Mouse (Mus musculus) myocyte (in vitro differentiated cells): Measurements from ENCODE around the gene Gng7. TPM values are rescaled to one million over a fixed set of nuclear protein-coding genes. Genes with fewer than 3 reads are reported as not detected.
A peak's percentile ranks its signal among the peaks of the same experiment; 100 is the strongest.

Source experiments
- H3K27me3 ChIP-seq: one replicate; pipeline ENCODE4 v1.6.1; 2011; ENCODE audit not compliant: control insufficient read depth, insufficient read depth, insufficient read length
- H3K36me3 ChIP-seq: one replicate; pipeline ENCODE4 v1.6.1; 2011; ENCODE audit not compliant: control insufficient read depth, insufficient read depth
- H3K4me2 ChIP-seq: one replicate; pipeline ENCODE4 v1.6.1; 2011; ENCODE audit warnings: low read depth, control low read depth
- H3K4me3 ChIP-seq: one replicate; pipeline ENCODE4 v1.5.1; 2011; ENCODE audit warnings: mild to moderate bottlenecking, control low read depth, moderate library complexity
- H3K79me2 ChIP-seq: one replicate; pipeline ENCODE4 v1.6.1; 2011; ENCODE audit not compliant: control insufficient read depth, insufficient read depth
- H3ac ChIP-seq: one replicate; pipeline ENCODE4 v1.6.1; 2011; ENCODE audit not compliant: control insufficient read depth, insufficient read length
- CEBPB ChIP-seq: IDR thresholded peaks from 2 replicates; pipeline ENCODE4 v1.6.1; 2011; ENCODE audit warnings: mild to moderate bottlenecking, moderate library complexity; ENCODE audit not compliant: poor library complexity, insufficient read depth, severe bottlenecking
- E2F4 ChIP-seq: IDR thresholded peaks from one replicate; pipeline ENCODE4 v1.6.1; 2011; ENCODE audit warnings: mild to moderate bottlenecking, control low read depth, moderate library complexity; ENCODE audit not compliant: insufficient read depth
- MAX ChIP-seq: IDR thresholded peaks from one replicate; pipeline ENCODE4 v1.6.1; 2011; ENCODE audit warnings: low read depth, mild to moderate bottlenecking, control low read depth
- MYOD1 ChIP-seq, 3 experiments: IDR thresholded peaks; one replicate each; pipeline ENCODE4 v1.6.1; 2011; ENCODE audit warnings: control low read depth in 2 of 3, low read depth in 2 of 3, mild to moderate bottlenecking in 2 of 3, moderate library complexity in 1 of 3; ENCODE audit not compliant: insufficient read length in 2 of 3, control insufficient read depth in 1 of 3
- MYOG ChIP-seq, 3 experiments: IDR thresholded peaks; one replicate each; pipeline ENCODE4 v1.6.1; 2011; ENCODE audit warnings: control low read depth in 2 of 3, low read depth in 2 of 3, mild to moderate bottlenecking in 2 of 3; ENCODE audit not compliant: insufficient read length in 2 of 3, control insufficient read depth in 1 of 3, insufficient read depth in 1 of 3
- POLR2A ChIP-seq: IDR thresholded peaks from one replicate; pipeline ENCODE4 v1.6.1; 2011; ENCODE audit warnings: low read depth, mild to moderate bottlenecking, control low read depth, moderate library complexity; ENCODE audit not compliant: insufficient read length
- POLR2AphosphoS2 ChIP-seq: IDR thresholded peaks from one replicate; pipeline ENCODE4 v1.6.1; 2011; ENCODE audit warnings: low read depth, control low read depth; ENCODE audit not compliant: insufficient read length
- REST ChIP-seq: IDR thresholded peaks from one replicate; pipeline ENCODE4 v1.6.1; 2011; ENCODE audit warnings: mild to moderate bottlenecking, control low read depth, moderate library complexity; ENCODE audit not compliant: insufficient read depth, insufficient read length
- SRF ChIP-seq: IDR thresholded peaks from one replicate; pipeline ENCODE4 v1.6.1; 2011; ENCODE audit warnings: low read depth; ENCODE audit not compliant: control insufficient read depth, insufficient read length
- TCF12 ChIP-seq: IDR thresholded peaks from one replicate; pipeline ENCODE4 v1.6.1; 2011; ENCODE audit warnings: mild to moderate bottlenecking, control low read depth; ENCODE audit not compliant: poor library complexity, insufficient read depth, severe bottlenecking
- TCF3 ChIP-seq: IDR thresholded peaks from one replicate; pipeline ENCODE4 v1.6.1; 2011; ENCODE audit warnings: low read depth, control low read depth; ENCODE audit not compliant: insufficient read length
- USF1 ChIP-seq: IDR thresholded peaks from one replicate; pipeline ENCODE4 v1.6.1; 2011; ENCODE audit warnings: low read depth, mild to moderate bottlenecking, control low read depth, moderate library complexity
- polyA plus RNA-seq: library from polyadenylated mRNA; unstranded; fragments of >200 nt; fragmentation: generic; extraction: Trizol; gene quantifications from one replicate; pipeline ENCODE4 v1.2.1, GENCODE M21; 2012; ENCODE audit warnings: missing spikeins

Gene Gng7
- polyA plus RNA-seq, 1 experiment = 0.47 TPM

- H3K36me3 ChIP-seq = no peaks in the 10 kb centered on the region
- H3K4me3 ChIP-seq = no peak overlapping the region
- peak overlapping the region; percentile 27 for H3K4me2 ChIP-seq
- peaks cover 26% of the 10 kb centered on the region for H3K27me3 ChIP-seq
- H3K79me2 ChIP-seq = no peaks in the 10 kb centered on the region
- TF ChIP-seq SRF = peak; percentile 61
- TF ChIP-seq REST = no peak
- peak; percentile 22 for TF ChIP-seq MAX
- no peak for TF ChIP-seq E2F4
- TF ChIP-seq POLR2AphosphoS2 = no peak
- TF ChIP-seq TCF3 = no peak
- no peak for TF ChIP-seq TCF12
- no peak for TF ChIP-seq CEBPB
- TF ChIP-seq USF1 = peak; percentile 41
- TF ChIP-seq POLR2A = no peak
- TF ChIP-seq MYOD1 (IDR thresholded peaks at IDR 0.05; ENCODE audit: control insufficient read depth in 1 of 3, insufficient read length in 2 of 3, low read depth in 2 of 3) = no peak
- no peak for TF ChIP-seq MYOG (IDR thresholded peaks at IDR 0.05; ENCODE audit: control insufficient read depth in 1 of 3, insufficient read depth in 1 of 3, insufficient read length in 2 of 3, low read depth in 2 of 3)
- H3ac ChIP-seq = no peak overlapping the region
Observed at GRCm38 (mm10) chr10:80999362-81000196, 15.2 kb downstream of the Gng7 start.

GRCm38 (mm10) chr10:80998778-80999177, 16.0 kb downstream of the Gng7 start:
- Histone ChIP-seq H3K4me3 (no peak overlapping the region), H3K27me3 (peaks cover 18% of the 10 kb centered on the region)

GRCm38 (mm10) chr10:80998021-80998420, 16.7 kb downstream of the Gng7 start:
- Histone ChIP-seq H3K27me3 (peaks cover 17% of the 10 kb centered on the region), H3K79me2 (no peaks in the 10 kb centered on the region), H3K36me3 (no peaks in the 10 kb centered on the region), H3ac (no peak overlapping the region), H3K4me3 (no peak overlapping the region), H3K4me2 (no peak overlapping the region)
- TF ChIP-seq E2F4 (no peak), TCF3 (no peak), SRF (no peak), REST (no peak), USF1 (no peak), MYOD1 (IDR thresholded peaks at IDR 0.05; ENCODE audit: control insufficient read depth in 1 of 3, insufficient read length in 2 of 3, low read depth in 2 of 3) (no peak), POLR2AphosphoS2 (no peak), TCF12 (no peak), MYOG (IDR thresholded peaks at IDR 0.05; ENCODE audit: control insufficient read depth in 1 of 3, insufficient read depth in 1 of 3, insufficient read length in 2 of 3, low read depth in 2 of 3) (no peak), POLR2A (no peak), CEBPB (no peak), MAX (no peak)

More at GRCm38 (mm10) chr10:80998778-80999177, 16.0 kb downstream of the Gng7 start:
- no peaks in the 10 kb centered on the region for H3K79me2 ChIP-seq
- H3ac ChIP-seq = no peak overlapping the region
- H3K4me2 ChIP-seq = no peak overlapping the region
- TF ChIP-seq TCF3 (no peak), USF1 (no peak), MYOD1 (IDR thresholded peaks at IDR 0.05; ENCODE audit: control insufficient read depth in 1 of 3, insufficient read length in 2 of 3, low read depth in 2 of 3) (peak in 1 of 3 experiments; percentile 24), POLR2AphosphoS2 (no peak), POLR2A (no peak), E2F4 (no peak), MYOG (IDR thresholded peaks at IDR 0.05; ENCODE audit: control insufficient read depth in 1 of 3, insufficient read depth in 1 of 3, insufficient read length in 2 of 3, low read depth in 2 of 3) (peak in 1 of 3 experiments; percentile 19)
- H3K36me3 ChIP-seq = no peaks in the 10 kb centered on the region

- no peak overlapping the region for H3ac ChIP-seq
- H3K4me3 ChIP-seq = no peak overlapping the region
- peaks cover 15% of the 10 kb centered on the region for H3K27me3 ChIP-seq
- TF ChIP-seq MYOG (IDR thresholded peaks at IDR 0.05; ENCODE audit: control insufficient read depth in 1 of 3, insufficient read depth in 1 of 3, insufficient read length in 2 of 3, low read depth in 2 of 3) (no peak), REST (no peak), POLR2A (no peak), CEBPB (no peak), E2F4 (no peak), TCF3 (no peak), MYOD1 (IDR thresholded peaks at IDR 0.05; ENCODE audit: control insufficient read depth in 1 of 3, insufficient read length in 2 of 3, low read depth in 2 of 3) (no peak), TCF12 (no peak), USF1 (no peak), SRF (no peak), MAX (no peak), POLR2AphosphoS2 (no peak)
- no peaks in the 10 kb centered on the region for H3K79me2 ChIP-seq
- H3K36me3 ChIP-seq = no peaks in the 10 kb centered on the region
- no peak overlapping the region for H3K4me2 ChIP-seq
Observed at GRCm38 (mm10) chr10:80997332-80997731, 17.4 kb downstream of the Gng7 start.
